Mouse (Mus musculus) cerebellum, postnatal 10 days (tissue): Measurements from ENCODE around the gene Cul1.
"Not testable (repeated sequence)": the region's sequence is repeated elsewhere in the genome, so short reads cannot be mapped to it uniquely, and the experiment has no call there.

ENCODE experiments used
- DNase-seq, 2 experiments: peaks; one replicate each; pipeline ENCODE4 v3.0.0; 2021; ENCODE audit warnings: mixed read lengths in 2 of 2

Cul1 gene

DNA sequence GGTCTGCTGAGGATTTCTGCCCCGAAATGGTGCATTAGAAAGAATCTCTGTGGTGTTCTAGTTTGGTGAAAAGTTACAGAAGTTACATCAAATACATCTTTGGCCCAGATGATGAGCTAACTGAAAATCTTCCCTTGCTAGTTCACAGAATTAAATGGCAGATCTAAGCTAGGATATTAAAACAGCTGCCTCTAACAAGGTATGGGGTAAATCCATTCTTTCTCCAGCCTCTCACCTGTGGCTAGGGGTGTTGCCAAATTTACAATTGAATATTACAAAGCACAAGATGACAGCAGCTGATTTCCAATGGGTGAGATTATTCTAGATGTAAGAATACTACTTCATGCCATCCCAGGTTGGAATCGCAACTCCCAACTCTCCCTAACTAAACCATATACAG is at the start of gene Cul1:
Cul1 (plus strand) TSS at position 301 of the 400 bp plus-strand sequence.
- no peak for DNase-seq

DNA sequence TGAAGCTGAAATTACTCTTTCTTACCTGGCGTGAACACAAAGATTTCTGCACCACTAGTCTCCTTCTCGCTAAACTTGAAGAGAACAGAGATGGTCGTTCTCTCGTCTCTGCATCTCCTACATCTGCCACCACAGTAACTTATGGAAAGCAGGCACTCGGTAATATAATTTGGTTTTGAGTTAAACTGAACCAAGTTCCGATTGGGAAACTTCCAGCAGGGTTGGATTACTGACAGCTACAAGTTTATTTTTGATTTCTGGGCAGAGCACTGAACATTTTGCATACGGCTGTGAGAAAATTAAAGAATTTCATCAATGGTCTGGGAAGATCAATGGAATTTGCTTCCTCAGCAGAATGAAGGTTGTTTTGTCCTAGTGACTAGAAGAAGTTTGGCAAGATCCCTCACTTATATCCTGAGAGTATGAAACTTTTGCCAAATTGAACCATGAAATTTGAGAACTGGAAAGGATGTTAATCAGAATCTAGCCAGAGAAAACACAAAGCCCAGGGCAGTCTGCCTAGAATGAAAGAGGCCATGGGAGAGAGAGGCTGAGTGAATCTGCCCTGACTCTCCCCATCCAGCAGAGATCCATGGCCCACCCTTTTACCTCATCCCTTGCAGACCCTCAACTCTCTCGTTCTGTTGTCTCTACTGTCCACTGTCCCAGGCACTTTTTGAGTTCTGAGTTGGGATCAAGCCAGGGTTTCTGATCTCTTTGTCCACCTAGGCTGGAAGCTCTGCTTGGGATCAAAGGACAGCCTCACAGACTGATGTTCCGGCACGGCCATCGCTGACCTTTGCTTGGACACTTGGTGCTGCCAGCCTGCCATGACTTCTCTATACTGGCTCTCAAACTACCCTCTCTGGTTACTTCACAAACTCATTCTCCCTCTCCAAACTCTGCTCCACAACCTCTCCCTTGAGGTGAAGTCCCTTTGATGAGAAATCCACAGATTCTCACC is 48.5 kb upstream of the Cul1 start:
- DNase-seq = peak in 1 of 2 experiments; percentile 24

DNA sequence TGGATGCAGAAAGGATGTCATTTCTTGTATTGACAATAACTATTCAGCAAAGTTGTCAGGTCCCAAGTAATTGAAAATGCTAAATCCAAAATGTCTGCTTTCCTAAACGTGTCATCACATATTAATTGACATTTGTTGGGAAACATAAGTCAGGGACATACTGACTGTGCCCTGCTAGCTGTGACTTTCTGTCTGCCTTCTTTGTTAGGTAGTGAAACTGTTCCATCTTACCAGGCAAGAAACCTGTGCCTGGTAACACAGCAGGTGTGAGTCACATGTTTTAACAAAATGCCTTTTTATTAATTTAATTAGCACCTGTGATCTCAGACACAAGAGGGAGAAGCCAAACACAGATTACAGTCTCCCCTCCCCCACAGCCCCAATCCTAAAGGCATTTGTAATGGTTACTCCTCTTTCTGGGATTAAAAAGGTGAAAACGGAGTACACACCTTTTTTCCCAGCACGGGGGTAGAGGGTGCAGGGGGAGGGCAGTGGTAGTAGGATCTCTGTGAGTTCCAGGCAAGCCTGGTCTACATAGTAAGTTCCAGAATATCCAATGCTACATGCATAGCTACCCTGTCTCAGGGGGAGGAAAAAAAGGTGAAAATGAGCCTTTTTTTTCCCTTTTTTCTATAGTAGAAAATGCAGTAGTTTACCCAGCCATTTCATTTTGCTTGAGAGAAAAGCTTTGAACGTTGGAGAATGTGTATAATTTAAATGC is 40.2 kb upstream of the Cul1 start:
- DNase-seq = peak; percentile 58 to 59

DNA sequence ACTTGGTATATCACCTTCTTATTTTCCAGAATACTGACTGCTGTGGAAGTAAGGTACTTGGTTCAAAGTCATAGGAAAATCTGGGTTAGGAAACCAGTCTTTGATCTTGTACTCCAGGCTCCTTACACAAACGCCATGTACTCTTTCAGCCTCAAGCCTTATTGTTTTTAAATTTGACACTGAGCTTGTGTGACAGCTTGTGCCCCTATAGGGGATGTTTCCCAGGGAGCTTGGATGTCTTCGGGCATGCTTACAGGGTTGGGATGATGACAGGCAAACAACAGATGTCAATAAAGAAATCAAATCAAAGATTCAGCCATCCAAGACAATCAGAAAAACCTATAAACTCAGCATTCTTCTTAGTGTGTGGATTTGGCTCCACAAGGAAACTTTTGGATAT is 39.5 kb upstream of the Cul1 start:
- DNase-seq = peak in 1 of 2 experiments; percentile 20

DNA sequence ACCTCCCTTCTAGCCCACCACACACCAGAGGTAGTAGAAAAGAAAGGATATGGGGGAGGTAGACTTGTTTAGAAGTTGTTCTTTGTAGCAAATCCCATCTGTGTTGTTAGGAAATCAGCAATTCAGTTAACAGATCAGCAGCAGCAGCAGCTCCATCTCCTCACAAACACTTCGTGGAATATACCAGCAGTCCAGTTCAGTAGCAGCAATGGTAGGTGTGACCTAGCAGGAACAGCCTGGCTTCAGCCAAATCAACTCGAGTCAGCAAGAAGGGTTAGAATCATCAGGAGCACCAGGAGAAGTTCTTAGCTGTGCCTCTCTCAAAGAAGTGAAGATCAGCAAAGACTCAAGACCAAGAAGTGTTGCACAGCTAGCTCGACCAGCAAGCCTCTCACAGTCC is 34.5 kb upstream of the Cul1 start:
- no peak for DNase-seq

DNA sequence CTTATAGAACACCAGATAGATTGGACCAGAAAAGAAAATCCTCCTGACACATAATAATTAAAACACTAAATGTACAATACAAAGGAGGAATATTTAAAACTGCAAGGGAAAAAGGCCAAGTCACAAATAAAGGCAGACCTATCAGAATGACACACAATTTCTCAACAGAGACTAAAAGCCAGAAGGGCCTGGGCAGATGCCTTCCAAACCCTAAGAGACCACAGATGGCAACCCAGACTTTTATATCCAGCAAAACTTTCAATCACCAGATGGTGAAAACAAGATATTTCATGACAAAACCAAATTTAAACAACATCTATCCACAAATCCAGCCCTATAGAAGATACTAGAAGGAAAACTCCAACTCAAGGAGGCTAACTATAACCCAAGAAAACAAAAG is 33.0 kb upstream of the Cul1 start:
- DNase-seq = no peak

DNA sequence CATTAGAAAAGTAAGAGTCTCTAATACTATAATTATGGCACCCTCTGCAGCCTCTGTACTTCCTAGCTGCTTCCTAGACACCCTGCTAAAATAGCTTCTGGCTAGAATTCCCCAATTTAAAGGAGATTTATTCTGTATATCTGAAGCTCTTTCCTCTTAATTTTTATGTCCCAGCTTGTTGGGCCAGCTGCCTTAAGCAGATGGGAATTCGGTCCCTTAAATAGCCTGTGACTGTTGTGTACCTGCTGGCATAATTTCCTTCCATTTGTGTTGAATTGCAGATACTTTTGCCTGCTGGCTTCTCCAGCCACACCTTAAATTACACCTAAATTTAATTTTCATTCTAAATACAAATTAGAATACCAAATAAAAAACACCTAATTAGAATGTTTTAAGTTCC is 32.0 kb upstream of the Cul1 start:
- no peak for DNase-seq

DNA sequence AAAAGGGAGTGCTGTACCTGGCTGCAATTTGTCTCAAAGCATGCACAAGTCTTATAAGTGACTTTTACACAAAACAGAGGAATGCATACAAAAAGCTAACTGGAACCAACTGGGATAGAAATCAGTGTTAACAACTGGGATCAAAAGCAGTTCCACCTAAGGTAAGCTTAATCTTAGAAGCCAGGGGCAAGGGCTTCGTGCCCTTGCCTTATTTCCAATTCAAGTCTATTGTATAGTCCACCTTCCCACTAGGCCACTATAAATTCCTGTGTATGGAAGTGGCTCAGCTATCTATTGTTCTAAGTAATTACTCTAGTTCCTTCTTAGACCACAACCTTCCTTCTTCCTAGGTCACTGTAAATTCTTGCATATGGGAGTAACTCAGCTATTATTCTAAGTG is 27.1 kb upstream of the Cul1 start:
- no peak for DNase-seq

DNA sequence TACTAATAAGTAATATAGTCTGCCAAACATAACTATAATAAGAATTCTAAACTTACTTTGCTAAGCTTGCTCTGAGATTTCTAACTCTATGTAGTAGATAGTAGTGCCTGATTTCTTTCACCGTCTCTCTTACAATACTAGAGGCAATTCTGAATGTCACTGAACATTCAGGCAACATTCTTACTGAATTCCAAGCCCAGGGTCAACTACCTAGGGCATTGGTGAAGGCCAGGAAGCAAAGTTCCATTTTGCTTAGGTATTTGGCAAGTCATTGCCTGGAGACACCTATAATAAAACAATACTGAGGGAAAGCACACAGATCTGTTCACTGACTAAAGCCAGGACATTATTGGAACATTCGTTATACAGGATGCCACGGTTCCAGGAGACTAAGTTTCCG is 26.6 kb upstream of the Cul1 start:
- DNase-seq = not testable (repeated sequence)

DNA sequence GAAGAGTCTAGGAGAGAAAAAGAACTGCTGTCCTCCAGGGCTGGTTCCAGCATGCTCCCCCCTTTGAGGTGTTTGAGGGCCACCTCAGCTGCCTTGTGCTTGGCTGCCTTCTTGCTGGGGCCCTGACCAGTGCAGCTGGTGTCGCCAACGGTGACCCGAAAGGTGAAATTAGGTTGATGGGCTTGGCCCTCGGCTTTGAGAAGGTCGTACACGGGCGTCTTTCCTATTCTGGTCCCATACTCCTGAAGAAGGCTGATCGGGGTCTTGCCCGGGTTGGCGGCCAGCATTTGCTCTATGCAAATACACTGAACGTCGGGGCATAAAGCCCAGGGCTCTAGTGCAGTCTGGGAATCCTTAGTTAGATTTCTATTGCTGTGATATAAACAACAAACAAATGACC is 20.4 kb upstream of the Cul1 start:
- not testable (repeated sequence) for DNase-seq

DNA sequence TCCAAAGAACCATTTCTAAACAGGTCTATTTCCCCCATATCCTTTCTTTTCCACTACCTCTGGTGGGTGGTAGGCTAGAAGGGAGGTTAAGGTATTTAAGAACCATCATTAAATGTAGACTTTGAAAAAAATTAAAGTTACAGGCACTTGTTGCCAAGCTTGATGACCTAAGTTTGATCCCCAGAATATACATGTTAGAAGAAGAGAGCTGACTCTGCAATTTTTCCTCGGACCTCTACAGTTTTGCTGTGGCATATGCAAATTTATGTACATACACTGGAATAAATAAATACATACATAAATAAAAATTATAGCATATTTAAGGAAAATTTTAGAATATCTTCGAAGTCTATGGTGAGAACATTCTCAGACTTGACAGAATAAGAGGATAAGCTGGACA is 13.1 kb upstream of the Cul1 start:
- DNase-seq = no peak

DNA sequence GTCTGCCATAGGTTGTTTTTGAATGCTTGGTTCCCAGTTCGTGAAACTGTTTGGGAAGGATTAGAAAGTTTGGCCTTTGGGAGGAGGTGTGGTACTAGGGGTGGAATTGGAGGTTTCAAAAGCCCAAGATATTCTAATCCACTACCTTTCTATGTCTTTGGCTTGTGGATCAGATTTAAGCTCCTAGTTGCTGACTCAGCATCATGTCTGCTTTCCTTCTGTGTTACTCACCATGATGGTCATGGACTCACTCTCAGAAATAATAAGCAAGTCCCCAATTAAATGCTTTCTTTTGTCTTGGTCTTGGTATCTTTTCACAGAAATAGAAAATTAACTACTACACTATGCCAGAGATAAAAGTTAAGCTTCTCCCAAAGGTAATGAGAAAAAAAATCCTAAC is 5.5 kb upstream of the Cul1 start:
- DNase-seq = no peak

DNA sequence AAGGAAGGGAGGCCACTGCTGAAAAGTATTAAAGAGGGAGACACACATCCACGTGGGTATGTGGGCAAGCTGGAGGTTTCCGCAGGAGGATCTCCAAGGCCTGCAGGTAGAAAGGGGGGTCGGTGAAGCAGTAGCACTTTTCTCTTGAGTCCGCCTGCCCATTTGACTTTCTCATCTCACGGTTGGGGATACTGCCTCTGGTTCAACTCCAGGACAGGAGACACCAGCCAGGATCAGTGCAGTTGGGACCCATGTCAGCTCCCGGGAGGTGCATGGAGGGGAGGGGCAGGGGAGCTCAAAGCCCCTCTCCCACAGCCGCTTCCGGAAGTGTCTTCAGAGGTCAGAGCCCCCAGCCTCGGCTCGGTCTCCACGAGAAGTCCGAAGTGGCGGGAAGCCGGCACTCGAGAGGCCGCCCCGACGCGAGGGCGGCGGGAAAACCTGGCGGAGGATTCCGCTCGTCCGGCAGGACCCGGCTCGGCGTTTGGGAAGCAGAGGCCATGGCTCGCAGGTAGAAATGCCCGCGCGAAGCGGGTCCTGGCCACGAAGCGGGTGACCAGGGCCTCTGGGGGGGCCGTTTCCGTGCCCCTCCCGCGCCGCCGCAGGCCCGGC is 428 bp downstream of the Cul1 start:
- DNase-seq = peak; percentile 81 to 82

DNA sequence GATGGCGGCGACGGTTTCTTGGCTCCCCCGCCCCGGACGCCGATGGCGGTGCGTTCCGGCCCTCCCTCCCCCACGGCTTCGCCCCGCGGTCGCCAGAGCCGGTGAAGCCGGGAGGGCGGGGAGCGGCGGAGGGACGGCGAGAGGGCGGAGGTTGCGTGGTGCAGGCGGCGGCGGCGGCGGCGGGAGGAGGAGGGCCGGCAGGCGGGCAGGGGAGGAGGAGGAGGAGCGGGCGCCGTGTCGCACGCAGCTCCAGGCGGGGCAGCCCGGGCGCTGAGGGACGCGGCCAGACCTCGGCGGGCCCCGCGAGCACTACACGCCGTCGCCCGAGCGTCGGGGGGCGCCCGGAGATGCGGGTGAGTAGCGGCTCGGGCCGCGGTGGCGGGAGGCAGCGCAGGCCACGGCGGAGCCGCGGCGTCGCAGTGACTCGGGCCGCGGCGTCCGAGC is 955 bp downstream of the Cul1 start:
- DNase-seq = peak; percentile 86 to 91

DNA sequence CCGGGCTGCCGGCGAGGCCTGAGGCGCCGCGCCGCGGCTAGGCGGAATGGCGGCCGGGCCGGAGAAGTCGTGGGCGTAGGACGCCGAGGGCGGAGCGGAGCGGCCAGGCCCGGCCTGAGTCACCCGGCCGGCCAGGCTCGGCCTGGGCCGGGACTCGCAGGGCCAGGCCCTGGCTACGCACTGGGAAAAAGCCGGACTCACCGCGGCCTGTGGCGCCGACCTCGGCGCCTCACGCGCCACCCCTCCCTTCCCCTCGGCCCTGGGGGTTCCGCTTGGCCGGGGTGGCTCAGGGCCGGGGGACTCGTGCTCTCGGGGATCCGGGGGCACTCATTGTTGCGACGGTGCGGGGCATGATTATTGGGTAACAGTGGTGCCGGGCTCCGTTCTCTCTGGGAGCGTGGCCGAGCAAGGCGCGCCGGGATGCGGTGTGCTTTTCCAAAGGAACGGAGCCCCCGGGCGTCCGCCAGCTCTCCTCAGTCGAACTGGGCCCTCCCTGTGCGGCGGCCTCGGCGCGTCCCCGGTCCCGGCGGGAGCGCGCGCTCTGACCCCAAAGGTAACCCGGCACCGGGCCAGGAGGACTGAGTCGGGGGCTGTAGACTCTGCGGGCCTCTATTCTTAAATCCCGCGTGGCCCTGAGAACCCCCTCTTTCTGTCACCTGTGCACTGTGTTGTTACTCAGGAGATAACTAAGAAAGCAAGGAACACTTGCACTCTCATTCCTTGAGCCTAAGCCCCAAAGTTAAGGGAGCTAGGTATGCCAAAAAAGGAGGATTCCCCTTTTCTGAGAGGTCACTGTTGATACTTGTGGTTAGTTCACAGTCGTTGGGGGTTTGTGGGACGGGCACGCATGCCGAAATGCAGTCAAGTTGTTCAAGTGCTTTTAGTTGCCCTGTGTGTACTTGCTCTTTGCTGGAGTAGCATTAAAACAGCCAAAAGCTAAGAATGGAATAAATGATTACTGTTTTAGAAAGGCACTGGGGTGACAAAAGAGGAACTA is 1.7 kb downstream of the Cul1 start:
- peak; percentile 86 to 88 for DNase-seq

DNA sequence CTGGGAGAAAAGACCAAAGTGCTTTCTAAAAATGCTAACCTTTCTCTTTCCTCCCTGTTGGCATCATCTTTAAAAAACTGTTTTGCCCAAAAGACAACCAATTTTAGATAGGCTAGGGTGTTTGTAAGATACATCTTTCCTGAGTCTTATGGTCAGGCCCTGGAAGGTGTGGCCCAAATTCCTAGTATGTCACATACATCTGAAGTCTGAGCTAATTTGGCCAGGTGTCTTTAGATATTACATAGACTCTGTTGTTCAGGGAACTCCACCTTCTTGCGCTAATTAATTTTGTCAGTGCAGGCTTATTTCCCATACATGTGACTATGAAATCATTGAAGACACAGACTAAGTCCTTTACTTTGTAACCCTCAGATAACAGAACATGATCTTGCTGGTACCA is 2.6 kb downstream of the Cul1 start:
- no peak for DNase-seq

DNA sequence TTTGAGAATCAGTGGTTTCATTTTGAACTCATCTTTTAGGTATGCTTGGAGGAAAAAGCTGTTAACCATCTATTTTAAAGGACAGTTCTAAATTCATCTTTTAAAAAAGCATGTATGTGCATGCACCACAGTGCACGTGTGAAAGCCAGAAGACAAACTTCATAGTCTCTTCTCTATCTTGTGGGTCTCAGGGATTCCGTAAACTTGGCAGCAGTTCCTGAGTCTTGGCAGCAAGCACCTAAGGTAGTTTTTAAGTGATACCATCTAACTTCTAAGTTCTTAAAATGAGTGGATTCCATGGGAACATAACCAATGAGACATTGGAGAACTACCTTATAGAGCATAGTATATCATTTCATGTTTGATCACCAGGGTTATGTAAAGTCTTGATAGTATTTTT is 3.7 kb downstream of the Cul1 start:
- DNase-seq = peak; percentile 24 to 33

DNA sequence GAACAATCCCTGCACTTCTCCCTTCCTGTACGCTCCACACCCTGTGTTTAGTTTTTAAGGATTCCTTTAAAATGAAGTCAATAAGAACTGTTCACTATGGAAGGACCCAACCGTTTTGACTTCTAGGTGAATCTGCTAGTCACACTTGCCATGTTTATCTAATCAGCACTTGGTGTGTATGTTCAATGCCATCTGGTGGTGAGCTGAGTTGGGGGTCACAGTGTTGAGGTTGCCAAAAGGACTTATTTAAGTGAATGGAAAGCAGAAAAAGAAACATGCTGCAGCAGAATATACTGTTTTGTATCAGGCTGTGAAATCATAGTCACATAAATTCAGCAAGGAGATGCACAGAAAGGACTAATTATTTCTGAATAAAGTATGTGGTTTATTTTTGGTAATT is 12.2 kb downstream of the Cul1 start:
- peak; percentile 57 for DNase-seq

DNA sequence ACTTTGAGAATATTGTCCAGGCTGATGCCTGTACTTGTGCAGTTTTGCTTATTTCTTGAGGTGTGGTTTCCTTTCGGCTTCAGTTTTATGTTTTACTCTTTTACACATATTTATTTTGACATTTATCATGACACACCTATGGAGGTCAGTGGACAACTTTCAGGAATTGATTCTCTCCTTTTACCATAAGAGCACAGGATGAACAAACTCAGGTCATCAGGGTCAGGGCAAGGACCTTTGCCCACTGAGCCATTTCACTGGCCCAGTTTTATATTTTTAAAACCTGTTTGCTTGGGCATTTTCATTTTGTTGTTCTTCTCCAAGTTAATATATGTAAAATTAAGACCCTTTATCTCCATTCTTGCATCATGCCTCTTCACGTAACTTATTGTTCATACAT is 13.3 kb downstream of the Cul1 start:
- no peak for DNase-seq

DNA sequence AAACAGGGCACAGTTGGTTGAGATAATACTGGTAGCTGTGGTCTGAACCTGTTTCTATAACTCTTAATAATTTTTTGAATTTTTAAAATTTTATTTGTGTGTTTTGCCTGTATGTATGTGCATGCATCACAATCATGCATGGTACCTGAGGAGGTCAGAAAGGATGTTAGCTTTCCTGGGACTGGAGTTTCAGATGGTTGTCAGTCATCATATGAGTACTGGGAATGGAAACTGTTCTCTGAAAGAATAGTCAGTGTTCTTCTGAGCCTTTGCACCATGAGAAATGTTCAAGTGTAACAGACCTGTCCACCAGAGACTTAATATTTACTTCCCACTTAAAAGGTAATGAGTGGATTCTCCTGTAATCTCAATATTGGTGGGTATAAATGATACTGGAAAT is 13.9 kb downstream of the Cul1 start:
- DNase-seq = no peak

DNA sequence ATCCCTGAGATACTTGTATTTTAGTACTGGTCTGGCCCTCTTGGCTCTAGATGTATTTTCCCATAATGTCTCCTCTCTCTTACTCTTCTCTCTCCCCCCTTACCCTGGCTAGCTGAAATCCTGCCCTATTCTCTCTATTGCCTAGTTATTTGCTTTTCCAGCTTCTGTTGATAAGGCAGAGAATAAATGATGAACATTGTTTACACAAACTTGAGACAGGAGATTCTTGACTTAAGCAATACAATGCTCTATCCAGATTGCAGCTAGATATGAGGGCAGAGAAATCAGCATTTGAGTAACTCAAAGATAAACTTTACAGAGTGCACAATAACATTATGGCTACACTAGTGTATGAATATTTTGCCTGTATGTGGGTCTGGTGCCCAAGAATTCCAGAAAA is 16.6 kb downstream of the Cul1 start:
- no peak for DNase-seq

DNA sequence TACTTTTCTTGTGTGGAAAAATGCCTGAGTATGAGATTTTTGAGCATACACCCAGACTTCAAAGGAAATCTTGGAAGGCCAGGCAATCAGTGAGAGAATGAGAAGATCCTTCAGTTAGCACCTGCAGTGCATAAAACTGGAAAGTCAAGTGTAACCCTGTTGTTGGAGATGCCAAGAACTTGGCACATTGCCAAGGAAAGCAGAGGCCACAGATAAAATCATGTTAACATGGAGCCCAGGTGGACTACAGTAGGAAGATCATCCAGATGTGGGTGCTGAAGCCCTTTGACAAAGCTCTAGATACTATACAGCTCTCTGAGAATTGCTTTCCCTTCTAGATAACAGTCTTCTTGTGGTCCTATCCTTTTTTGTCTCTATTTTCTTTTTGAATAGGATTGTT is 19.2 kb downstream of the Cul1 start:
- DNase-seq = peak; percentile 12 to 28
